Mouse (Mus musculus): Measurements from ENCODE around the gene Gm11168.
"Not testable (repeated sequence)": the region's sequence is repeated elsewhere in the genome, so short reads cannot be mapped to it uniquely, and the experiment has no call there.

The Gm11168 gene

DNA sequence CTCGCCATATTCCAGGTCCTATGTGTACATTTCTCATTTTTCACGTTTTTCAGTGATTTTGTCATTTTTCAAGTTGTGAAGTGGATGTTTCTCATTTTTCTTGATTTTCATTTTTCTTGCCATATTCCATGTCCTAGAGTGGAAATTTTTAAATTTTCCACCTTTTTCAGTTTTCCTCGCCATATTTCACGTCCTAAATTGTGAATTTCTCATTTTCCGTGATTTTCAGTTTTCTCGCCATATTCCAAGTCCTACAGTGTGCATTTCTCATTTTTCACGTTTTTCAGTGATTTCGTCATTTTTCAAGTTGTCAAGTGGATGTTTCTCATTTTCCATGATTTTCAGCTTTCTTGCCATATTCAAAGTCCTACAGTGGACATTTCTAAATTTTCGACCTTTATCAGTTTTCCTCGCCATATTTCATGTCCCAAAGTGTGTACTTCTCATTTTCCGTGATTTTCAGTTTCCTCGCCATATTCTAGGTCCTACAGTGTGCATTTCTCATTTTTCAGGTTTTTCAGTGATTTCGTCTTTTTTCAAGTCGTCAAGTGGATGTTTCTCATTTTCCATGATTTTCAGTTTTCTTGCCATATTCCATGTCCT lies at the start of gene Gm11168:
Gene Gm11168, plus strand, starts transcription at position 553 of the 603 bp plus-strand sequence.
- not testable (repeated sequence) for DNase-seq

- peak in 1 of 2 experiments; percentile 2 for DNase-seq
Measured at GRCm38 (mm10) chr9:3000445-3000972, 2.6 kb upstream of the Gm11168 start, which contains the start of gene Gm10722. Gene Gm10722 (plus strand): TSS chr9:3000922.

DNA sequence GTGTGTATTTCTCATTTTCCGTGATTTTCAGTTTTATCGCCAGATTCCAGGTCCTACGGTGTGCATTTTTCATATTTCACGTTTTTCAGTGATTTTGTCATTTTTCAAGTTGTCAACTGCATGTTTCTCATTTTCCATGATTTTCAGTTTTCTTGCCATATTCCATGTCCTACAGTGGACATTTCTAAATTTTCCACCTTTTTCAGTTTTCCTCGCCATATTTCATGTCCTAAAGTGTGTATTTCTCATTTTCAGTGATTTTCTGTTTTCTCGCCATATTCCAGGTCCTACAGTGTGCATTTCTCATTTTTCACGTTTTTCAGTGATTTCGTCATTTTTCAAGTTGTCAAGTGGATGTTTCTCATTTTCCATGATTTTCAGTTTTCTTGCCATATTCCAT lies 2.1 kb upstream of the Gm11168 start:
- DNase-seq = peak in 1 of 2 experiments; percentile 10

DNA sequence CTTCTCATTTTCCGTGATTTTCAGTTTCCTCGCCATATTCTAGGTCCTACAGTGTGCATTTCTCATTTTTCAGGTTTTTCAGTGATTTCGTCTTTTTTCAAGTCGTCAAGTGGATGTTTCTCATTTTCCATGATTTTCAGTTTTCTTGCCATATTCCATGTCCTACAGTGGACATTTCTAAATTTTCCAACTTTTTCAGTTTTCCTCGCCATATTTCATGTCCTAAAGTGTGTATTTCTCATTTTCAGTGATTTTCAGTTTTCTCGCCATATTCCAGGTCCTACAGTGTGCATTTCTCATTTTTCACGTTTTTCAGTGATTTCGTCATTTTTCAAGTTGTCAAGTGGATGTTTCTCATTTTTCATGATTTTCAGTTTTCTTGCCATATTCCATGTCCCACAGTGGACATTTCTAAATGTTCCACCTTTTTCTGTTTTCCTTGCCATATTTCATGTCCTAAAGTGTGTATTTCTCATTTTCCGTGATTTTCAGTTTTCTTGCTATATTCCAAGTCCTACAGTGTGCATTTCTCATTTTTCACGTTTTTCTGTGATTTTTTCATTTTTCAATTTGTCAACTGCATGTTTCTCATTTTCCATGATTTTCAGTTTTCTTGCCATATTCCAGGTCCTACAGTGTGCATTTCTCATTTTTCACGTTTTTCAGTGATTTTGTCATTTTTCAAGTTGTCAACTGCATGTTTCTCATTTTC lies 1.0 kb upstream of the Gm11168 start:
- DNase-seq = peak; percentile 82 to 98

DNA sequence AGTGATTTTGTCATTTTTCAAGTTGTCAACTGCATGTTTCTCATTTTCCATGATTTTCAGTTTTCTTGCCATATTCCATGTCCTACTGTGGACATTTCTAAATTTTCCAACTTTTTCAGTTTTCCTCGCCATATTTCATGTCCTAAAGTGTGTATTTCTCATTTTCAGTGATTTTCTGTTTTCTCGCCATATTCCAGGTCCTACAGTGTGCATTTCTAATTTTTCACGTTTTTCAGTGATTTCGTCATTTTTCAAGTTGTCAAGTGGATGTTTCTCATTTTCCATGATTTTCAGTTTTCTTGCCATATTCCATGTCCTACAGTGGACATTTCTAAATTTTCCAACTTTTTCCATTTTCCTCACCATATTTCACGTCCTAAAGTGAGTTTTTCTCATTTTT lies 3.0 kb downstream of the Gm11168 start:
- not testable (repeated sequence) for DNase-seq

GRCm38 (mm10) chr9:3006636-3007035 lies 3.5 kb downstream of the Gm11168 start:
- peak; percentile 94 to 95 for DNase-seq

DNA sequence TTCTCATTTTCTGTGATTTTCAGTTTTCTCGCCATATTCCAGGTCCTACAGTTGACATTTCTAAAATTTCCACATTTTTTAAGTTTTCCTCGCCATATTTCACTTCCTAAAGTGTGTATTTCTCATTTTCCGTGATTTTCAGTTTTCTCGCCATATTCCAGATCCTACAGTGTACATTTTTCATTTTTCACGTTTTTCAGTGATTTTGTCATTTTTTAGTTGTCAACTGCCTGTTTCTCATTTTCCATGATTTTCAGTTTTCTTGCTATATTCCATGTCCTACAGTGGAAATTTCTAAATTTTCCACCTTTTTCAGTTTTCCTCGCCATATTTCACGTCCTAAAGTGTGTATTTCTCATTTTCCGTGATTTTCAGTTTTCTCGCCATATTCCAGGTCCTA lies 4.1 kb downstream of the Gm11168 start:
- not testable (repeated sequence) for DNase-seq

GRCm38 (mm10) chr9:3009331-3009730 lies 6.2 kb downstream of the Gm11168 start:
- not testable (repeated sequence) for DNase-seq

- DNase-seq = not testable (repeated sequence)
Measured at GRCm38 (mm10) chr9:3012054-3012621, 9.0 kb downstream of the Gm11168 start.

GRCm38 (mm10) chr9:3012733-3013279 lies 9.7 kb downstream of the Gm11168 start, which contains the start of gene Gm10721:
Gene Gm10721 (plus strand): TSS chr9:3013140.
- DNase-seq = not testable (repeated sequence)

GRCm38 (mm10) chr9:3015354-3015753 lies 12.2 kb downstream of the Gm11168 start, which contains the start of gene Gm10720:
Gene Gm10720 (plus strand): TSS chr9:3015654.
- DNase-seq = not testable (repeated sequence)

DNA sequence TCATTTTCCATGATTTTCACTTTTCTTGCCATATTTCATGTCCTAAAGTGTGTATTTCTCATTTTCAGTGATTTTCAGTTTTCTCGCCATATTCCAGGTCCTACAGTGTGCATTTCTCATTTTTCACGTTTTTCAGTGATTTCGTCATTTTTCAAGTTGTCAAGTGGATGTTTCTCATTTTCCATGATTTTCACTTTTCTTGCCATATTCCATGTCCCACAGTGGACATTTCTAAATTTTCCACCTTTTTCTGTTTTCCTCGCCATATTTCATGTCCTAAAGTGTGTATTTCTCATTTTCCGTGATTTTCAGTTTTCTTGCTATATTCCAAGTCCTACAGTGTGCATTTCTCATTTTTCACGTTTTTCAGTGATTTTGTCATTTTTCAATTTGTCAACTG lies 12.8 kb downstream of the Gm11168 start:
- not testable (repeated sequence) for DNase-seq

GRCm38 (mm10) chr9:3017108-3017507 lies 14.0 kb downstream of the Gm11168 start, which contains the start of gene Gm10719:
Gene Gm10719 (plus strand): TSS chr9:3017408.
- DNase-seq = not testable (repeated sequence)

DNA sequence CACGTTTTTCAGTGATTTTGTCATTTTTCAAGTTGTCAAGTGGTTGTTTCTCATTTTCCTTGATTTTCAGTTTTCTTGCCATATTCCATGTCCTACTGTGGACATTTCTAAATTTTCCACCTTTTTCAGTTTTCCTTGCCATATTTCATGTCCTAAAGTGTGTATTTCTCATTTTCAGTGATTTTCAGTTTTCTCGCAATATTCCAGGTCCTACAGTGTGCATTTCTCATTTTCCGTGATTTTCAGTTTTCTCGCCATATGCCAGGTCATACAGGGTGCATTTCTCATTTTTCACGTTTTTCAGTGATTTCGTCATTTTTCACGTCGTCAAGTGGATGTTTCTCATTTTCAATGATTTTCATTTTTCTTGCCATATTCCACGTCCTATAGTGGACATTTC lies 15.8 kb downstream of the Gm11168 start:
- not testable (repeated sequence) for DNase-seq

DNA sequence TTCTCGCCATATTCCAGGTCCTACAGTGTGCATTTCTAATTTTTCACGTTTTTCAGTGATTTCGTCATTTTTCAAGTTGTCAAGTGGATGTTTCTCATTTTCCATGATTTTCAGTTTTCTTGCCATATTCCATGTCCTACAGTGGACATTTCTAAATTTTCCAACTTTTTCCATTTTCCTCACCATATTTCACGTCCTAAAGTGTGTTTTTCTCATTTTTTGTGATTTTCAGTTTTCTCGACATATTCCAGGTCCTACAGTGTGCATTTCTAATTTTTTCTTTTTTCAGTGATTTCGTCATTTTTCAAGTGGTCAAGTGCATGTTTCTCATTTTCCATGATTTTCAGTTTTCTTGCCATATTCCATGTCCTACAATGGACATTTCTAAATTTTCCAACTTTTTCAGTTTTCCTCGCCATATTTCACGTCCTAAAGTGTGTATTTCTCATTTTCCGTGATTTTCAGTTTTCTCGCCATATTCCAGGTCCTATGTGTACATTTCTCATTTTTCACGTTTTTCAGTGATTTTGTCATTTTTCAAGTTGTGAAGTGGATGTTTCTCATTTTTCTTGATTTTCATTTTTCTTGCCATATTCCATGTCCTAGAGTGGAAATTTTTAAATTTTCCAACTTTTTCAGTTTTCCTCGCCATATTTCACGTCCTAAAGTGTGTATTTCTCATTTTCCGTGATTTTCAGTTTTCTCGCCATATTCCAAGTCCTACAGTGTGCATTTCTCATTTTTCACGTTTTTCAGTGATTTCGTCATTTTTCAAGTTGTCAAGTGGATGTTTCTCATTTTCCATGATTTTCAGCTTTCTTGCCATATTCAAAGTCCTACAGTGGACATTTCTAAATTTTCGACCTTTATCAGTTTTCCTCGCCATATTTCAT lies 16.9 kb downstream of the Gm11168 start:
- DNase-seq = peak in 1 of 2 experiments; percentile 36

DNA sequence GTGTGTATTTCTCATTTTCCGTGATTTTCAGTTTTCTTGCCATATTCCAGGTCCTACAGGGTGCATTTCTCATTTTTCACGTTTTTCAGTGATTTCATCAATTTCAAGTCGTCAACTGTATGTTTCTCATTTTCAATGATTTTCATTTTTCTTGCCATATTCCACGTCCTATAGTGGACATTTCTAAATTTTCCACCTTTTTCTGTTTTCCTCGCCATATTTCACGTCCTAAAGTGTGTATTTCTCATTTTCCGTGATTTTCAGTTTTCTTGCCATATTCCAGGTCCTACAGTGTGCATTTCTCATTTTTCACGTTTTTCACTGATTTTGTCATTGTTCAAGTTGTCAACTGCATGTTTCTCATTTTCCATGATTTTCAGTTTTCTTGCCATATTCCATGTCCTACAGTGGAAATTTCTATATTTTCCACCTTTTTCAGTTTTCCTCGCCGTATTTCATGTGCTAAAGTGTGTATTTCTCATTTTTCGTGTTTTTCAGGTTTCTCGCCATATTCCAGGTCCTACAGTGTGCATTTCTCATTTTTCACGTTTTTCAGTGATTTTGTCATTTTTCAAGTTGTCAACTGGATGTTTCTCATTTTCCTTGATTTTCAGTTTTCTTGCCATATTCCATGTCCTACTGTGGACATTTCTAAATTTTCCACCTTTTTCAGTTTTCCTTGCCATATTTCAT lies 19.3 kb downstream of the Gm11168 start:
- peak; percentile 21 to 71 for DNase-seq

DNA sequence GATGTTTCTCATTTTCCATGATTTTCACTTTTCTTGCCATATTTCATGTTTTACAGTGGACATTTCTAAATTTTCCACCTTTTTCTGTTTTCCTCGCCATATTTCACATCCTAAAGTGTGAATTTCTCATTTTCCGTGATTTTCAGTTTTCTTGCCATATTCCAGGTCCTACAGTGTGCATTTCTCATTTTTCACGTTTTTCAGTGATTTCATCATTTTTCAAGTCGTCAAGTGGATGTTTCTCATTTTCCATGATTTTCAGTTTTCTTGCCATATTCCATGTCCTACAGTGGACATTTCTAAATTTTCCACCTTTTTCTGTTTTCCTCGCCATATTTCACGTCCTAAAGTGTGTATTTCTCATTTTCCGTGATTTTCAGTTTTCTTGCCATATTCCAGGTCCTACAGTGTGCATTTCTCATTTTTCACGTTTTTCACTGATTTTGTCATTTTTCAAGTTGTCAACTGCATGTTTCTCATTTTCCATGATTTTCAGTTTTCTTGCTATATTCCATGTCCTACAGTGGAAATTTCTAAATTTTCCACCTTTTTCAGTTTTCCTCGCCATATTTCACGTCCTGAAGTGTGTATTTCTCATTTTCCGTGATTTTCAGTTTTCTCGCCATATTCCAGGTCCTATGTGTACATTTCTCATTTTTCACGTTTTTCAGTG lies 20.3 kb downstream of the Gm11168 start, which contains the start of gene Gm10718:
Gene Gm10718, plus strand, starts transcription at position 236 of the 673 bp plus-strand sequence.
- peak; percentile 9 to 31 for DNase-seq

DNA sequence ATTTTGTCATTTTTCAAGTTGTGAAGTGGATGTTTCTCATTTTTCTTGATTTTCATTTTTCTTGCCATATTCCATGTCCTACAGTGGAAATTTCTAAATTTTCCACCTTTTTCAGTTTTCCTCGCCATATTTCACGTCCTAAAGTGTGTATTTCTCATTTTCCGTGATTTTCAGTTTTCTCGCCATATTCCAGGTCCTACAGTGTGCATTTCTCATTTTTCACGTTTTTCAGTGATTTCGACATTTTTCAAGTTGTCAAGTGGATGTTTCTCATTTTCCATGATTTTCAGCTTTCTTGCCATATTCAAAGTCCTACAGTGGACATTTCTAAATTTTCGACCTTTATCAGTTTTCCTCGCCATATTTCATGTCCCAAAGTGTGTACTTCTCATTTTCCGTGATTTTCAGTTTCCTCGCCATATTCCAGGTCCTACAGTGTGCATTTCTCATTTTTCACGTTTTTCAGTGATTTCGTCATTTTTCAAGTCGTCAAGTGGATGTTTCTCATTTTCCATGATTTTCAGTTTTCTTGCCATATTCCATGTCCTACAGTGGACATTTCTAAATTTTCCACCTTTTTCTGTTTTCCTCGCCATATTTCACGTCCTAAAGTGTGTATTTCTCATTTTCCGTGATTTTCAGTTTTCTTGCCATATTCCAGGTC lies 21.0 kb downstream of the Gm11168 start:
- peak; percentile 94 to 96 for DNase-seq

DNA sequence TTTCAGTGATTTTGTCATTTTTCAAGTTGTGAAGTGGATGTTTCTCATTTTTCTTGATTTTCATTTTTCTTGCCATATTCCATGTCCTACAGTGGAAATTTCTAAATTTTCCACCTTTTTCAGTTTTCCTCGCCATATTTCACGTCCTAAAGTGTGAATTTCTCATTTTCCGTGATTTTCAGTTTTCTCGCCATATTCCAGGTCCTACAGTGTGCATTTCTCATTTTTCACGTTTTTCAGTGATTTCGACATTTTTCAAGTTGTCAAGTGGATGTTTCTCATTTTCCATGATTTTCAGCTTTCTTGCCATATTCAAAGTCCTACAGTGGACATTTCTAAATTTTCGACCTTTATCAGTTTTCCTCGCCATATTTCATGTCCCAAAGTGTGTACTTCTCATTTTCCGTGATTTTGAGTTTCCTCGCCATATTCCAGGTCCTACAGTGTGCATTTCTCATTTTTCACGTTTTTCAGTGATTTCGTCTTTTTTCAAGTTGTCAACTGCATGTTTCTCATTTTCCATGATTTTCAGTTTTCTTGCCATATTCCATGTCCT lies 21.8 kb downstream of the Gm11168 start, which contains the start of gene Gm10717:
Gene Gm10717, plus strand, starts transcription at position 506 of the 556 bp plus-strand sequence.
- peak; percentile 2 to 32 for DNase-seq

DNA sequence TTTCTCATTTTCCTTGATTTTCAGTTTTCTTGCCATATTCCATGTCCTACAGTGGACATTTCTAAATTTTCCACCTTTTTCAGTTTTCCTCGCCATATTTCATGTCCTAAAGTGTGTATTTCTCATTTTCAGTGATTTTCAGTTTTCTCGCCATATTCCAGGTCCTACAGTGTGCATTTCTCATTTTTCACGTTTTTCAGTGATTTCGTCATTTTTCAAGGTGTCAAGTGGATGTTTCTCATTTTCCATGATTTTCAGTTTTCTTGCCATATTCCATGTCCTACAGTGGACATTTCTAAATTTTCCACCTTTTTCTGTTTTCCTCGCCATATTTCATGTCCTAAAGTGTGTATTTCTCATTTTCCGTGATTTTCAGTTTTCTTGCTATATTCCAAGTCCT lies 22.5 kb downstream of the Gm11168 start:
- DNase-seq = peak; percentile 27 to 48
